Mouse (Mus musculus) kidney, postnatal 0 days (tissue): ENCODE results near the gene Wfikkn2. TPM values are rescaled to one million over a fixed set of nuclear protein-coding genes. Genes with fewer than 3 reads are reported as not detected.

Experiments used
- ATAC-seq: fragments of 200-750 bp; cut with Nextera tagmentation; replicated peaks from 2 replicates; pipeline ENCODE4 v1.8.0; 2017; ENCODE audit warnings: low read depth, moderate number of reproducible peaks, moderate TSS enrichment, moderate library complexity; ENCODE audit not compliant: low FRiP score
- DNase-seq: peaks from one replicate; pipeline ENCODE4 v3.0.0-alpha.2; 2016; ENCODE audit warnings: low spot score
- H3K27ac ChIP-seq: fragments of 300-500 bp; sonication (generic); 2 replicates; pipeline ENCODE4 v1.5.1; 2014; ENCODE audit warnings: mild to moderate bottlenecking
- H3K27me3 ChIP-seq: fragments of 300-500 bp; sonication (generic); 2 replicates; pipeline ENCODE4 v1.6.1; 2014; ENCODE audit warnings: low read length, mixed read lengths; ENCODE audit not compliant: insufficient read depth
- H3K36me3 ChIP-seq: fragments of 300-500 bp; sonication (generic); 2 replicates; pipeline ENCODE4 v1.6.1; 2014; ENCODE audit warnings: low read length, mixed read lengths; ENCODE audit not compliant: insufficient read depth
- H3K4me1 ChIP-seq: fragments of 300-500 bp; sonication (generic); replicated peaks from 2 replicates; pipeline ENCODE4 v1.6.1; 2014; ENCODE audit warnings: antibody characterized with exemption, low read length, mixed read lengths; ENCODE audit not compliant: insufficient read depth
- H3K4me2 ChIP-seq: fragments of 300-500 bp; sonication (generic); 2 replicates; pipeline ENCODE4 v1.6.1; 2014; ENCODE audit warnings: mild to moderate bottlenecking, low read length, moderate library complexity, mixed read lengths
- H3K4me3 ChIP-seq: fragments of 300-500 bp; sonication (generic); replicated peaks from 2 replicates; pipeline ENCODE4 v1.5.1; 2014; ENCODE audit warnings: low read depth, low read length
- H3K9ac ChIP-seq: fragments of 300-500 bp; sonication (generic); 2 replicates; pipeline ENCODE4 v1.6.1; 2014; ENCODE audit warnings: low read depth, low read length
- H3K9me3 ChIP-seq: fragments of 300-500 bp; sonication (generic); replicated peaks from 2 replicates; pipeline ENCODE4 v1.6.1; 2016; ENCODE audit warnings: low read length, inconsistent platforms, mixed read lengths
- CTCF ChIP-seq: IDR thresholded peaks from 2 replicates; pipeline ENCODE4 v1.5.1; 2016; ENCODE audit warnings: antibody characterized with exemption, low read depth, mild to moderate bottlenecking, moderate library complexity
- WGBS: fragments of 180-500 bp; shearing (Covaris S2); extraction: QIAGEN DNeasy Blood & Tissue Kit; methylation state at CpG from one replicate; pipeline ENCODE4 v1.1.7; 2014; 5-methylcytosine and 5-hydroxymethylcytosine counted together
- polyA plus RNA-seq: library from polyadenylated mRNA; unstranded; fragments of >200 nt; fragmentation: Nextera tagmentation; extraction: Ambion mirVana; gene quantifications from 2 replicates; pipeline ENCODE4 v1.2.1, GENCODE M21; 2015

Wfikkn2 gene
- polyA plus RNA-seq, 1 experiment from 2014 or later: 1.2 TPM

- ATAC-seq: no peak
- Histone ChIP-seq H3K27ac (no peak overlapping the region), H3K4me3 (no peak overlapping the region), H3K9ac (no peak overlapping the region), H3K4me2 (no peak overlapping the region), H3K27me3 (no peaks in the 10 kb centered on the region), H3K36me3 (no peaks in the 10 kb centered on the region), H3K4me1 (peaks cover 12% of the 10 kb centered on the region; the same call in 1 of the 2 replicates), H3K9me3 (no peaks in the 10 kb centered on the region)
- WGBS: 96% methylated on average over 8 of the region's 8 CpGs
- DNase-seq: no peak
- no peak for TF ChIP-seq CTCF
These were observed 7.0 kb downstream of the Wfikkn2 start for GRCm38 (mm10) chr11:94238786-94239185.

- no peaks in the 10 kb centered on the region for H3K9me3 ChIP-seq
- 42% methylated on average over 3 of the region's 3 CpGs for WGBS
- H3K27ac ChIP-seq: no peak overlapping the region
- H3K4me3 ChIP-seq: no peak overlapping the region
- no peaks in the 10 kb centered on the region for H3K27me3 ChIP-seq
- TF ChIP-seq CTCF: peak; percentile 99
- no peaks in the 10 kb centered on the region for H3K36me3 ChIP-seq
- no peaks in the 10 kb centered on the region for H3K4me1 ChIP-seq
- peak; percentile 95 for DNase-seq
- peak; percentile 78 for ATAC-seq
- peak overlapping the region; percentile 35 for H3K4me2 ChIP-seq
- H3K9ac ChIP-seq: no peak overlapping the region
These were observed 9.7 kb downstream of the Wfikkn2 start for GRCm38 (mm10) chr11:94236074-94236473.

GRCm38 (mm10) chr11:94234857-94235256 is 10.9 kb downstream of the Wfikkn2 start:
- ATAC-seq (no peak), DNase-seq (no peak)
- H3K27me3 ChIP-seq: no peaks in the 10 kb centered on the region
- no peak overlapping the region for H3K9ac ChIP-seq
- H3K4me3 ChIP-seq: no peak overlapping the region
- 88% methylated on average over 8 of the region's 8 CpGs for WGBS
- no peaks in the 10 kb centered on the region for H3K36me3 ChIP-seq
- H3K9me3 ChIP-seq: no peaks in the 10 kb centered on the region
- no peak for TF ChIP-seq CTCF
- no peak overlapping the region for H3K4me2 ChIP-seq
- no peaks in the 10 kb centered on the region for H3K4me1 ChIP-seq
- H3K27ac ChIP-seq: no peak overlapping the region

GRCm38 (mm10) chr11:94234380-94234779 is 11.4 kb downstream of the Wfikkn2 start:
- H3K27me3 ChIP-seq: no peaks in the 10 kb centered on the region
- H3K36me3 ChIP-seq: no peaks in the 10 kb centered on the region
- ATAC-seq (no peak), DNase-seq (no peak)
- H3K9me3 ChIP-seq: no peaks in the 10 kb centered on the region
- WGBS: 87% methylated on average over 12 of the region's 12 CpGs
- H3K4me3 ChIP-seq: no peak overlapping the region
- no peak overlapping the region for H3K4me2 ChIP-seq
- no peaks in the 10 kb centered on the region for H3K4me1 ChIP-seq
- no peak overlapping the region for H3K27ac ChIP-seq
- H3K9ac ChIP-seq: no peak overlapping the region
- TF ChIP-seq CTCF: no peak

- no peak overlapping the region for H3K27ac ChIP-seq
- H3K27me3 ChIP-seq: no peaks in the 10 kb centered on the region
- ATAC-seq (no peak), DNase-seq (no peak)
- H3K36me3 ChIP-seq: no peaks in the 10 kb centered on the region
- no peaks in the 10 kb centered on the region for H3K9me3 ChIP-seq
- no peak overlapping the region for H3K9ac ChIP-seq
- H3K4me1 ChIP-seq: no peaks in the 10 kb centered on the region
- no peak overlapping the region for H3K4me3 ChIP-seq
- no peak for TF ChIP-seq CTCF
- WGBS: 86% methylated on average over 6 of the region's 6 CpGs
- no peak overlapping the region for H3K4me2 ChIP-seq
These were observed 12.4 kb downstream of the Wfikkn2 start for GRCm38 (mm10) chr11:94233405-94233804.

GRCm38 (mm10) chr11:94231821-94232552 is 13.8 kb downstream of the Wfikkn2 start:
- Histone ChIP-seq H3K36me3 (no peaks in the 10 kb centered on the region), H3K4me1 (no peaks in the 10 kb centered on the region), H3K27me3 (no peaks in the 10 kb centered on the region), H3K9ac (no peak overlapping the region), H3K4me3 (no peak overlapping the region), H3K27ac (no peak overlapping the region), H3K9me3 (no peaks in the 10 kb centered on the region), H3K4me2 (no peak overlapping the region)
- TF ChIP-seq CTCF: no peak
- peak; percentile 35 for DNase-seq
- ATAC-seq: peak; percentile 48; the same call in 1 of the 2 replicates
- 61% methylated on average over 19 of the region's 19 CpGs for WGBS

- 76% methylated on average over 8 of the region's 8 CpGs for WGBS
These were observed 15.6 kb downstream of the Wfikkn2 start for GRCm38 (mm10) chr11:94230244-94230643.

More at GRCm38 (mm10) chr11:94230244-94230643, 15.6 kb downstream of the Wfikkn2 start:
- Histone ChIP-seq H3K27me3 (no peaks in the 10 kb centered on the region), H3K27ac (no peak overlapping the region), H3K4me1 (no peaks in the 10 kb centered on the region), H3K4me2 (no peak overlapping the region), H3K9ac (no peak overlapping the region), H3K4me3 (no peak overlapping the region), H3K36me3 (no peaks in the 10 kb centered on the region), H3K9me3 (no peaks in the 10 kb centered on the region)
- TF ChIP-seq CTCF: no peak
- ATAC-seq (no peak), DNase-seq (no peak)
